Mouse (Mus musculus) testis, postnatal 10 days (tissue): ENCODE measurements around the gene Olfr204.
"Not testable (repeated sequence)": the region's sequence is repeated elsewhere in the genome, so short reads cannot be mapped to it uniquely, and the experiment has no call there.

ENCODE experiments used
- DNase-seq: peaks from one replicate; pipeline ENCODE4 v3.0.0; 2021; ENCODE audit warnings: low spot score

Olfr204 gene

GRCm38 (mm10) chr16:59318148-59318547, at the start of gene Olfr204:
Gene Olfr204, minus strand, starts transcription at chr16:59318248.
- DNase-seq, result no peak

- DNase-seq, result no peak
These were observed 45.8 kb upstream of the Olfr204 start, which contains the start of gene Olfr209 for GRCm38 (mm10) chr16:59363893-59364292. Gene Olfr209, minus strand, starts transcription at chr16:59363993.

GRCm38 (mm10) chr16:59349146-59349545, 31.1 kb upstream of the Olfr204 start, which contains the start of gene Olfr206:
Gene Olfr206, minus strand, starts transcription at chr16:59349246.
- DNase-seq, result no peak

- DNase-seq, result no peak
These were observed 13.0 kb upstream of the Olfr204 start, which contains the start of gene Olfr205 for GRCm38 (mm10) chr16:59331038-59331437. Gene Olfr205, minus strand, starts transcription at chr16:59331138.

GRCm38 (mm10) chr16:59323262-59323661, 5.2 kb upstream of the Olfr204 start:
- DNase-seq, result not testable (repeated sequence)

GRCm38 (mm10) chr16:59298581-59298980, 19.5 kb downstream of the Olfr204 start, which contains the start of gene Olfr203:
Gene Olfr203, plus strand, starts transcription at chr16:59298881.
- no peak for DNase-seq

- not testable (repeated sequence) for DNase-seq
These were observed 30.5 kb downstream of the Olfr204 start for GRCm38 (mm10) chr16:59287576-59287975.

GRCm38 (mm10) chr16:59286693-59287092, 31.4 kb downstream of the Olfr204 start, which contains the start of gene Olfr202:
Gene Olfr202, minus strand, starts transcription at chr16:59286793.
- DNase-seq, result no peak

GRCm38 (mm10) chr16:59283476-59283875, 34.6 kb downstream of the Olfr204 start:
- DNase-seq, result no peak

- no peak for DNase-seq
These were observed 37.5 kb downstream of the Olfr204 start for GRCm38 (mm10) chr16:59280542-59280941.

GRCm38 (mm10) chr16:59272532-59272931, 45.5 kb downstream of the Olfr204 start, which contains the start of gene Olfr201:
Gene Olfr201, minus strand, starts transcription at chr16:59272632.
- DNase-seq, result not testable (repeated sequence)

GRCm38 (mm10) chr16:59269097-59269496, 49.0 kb downstream of the Olfr204 start:
- not testable (repeated sequence) for DNase-seq
